Mouse (Mus musculus): ENCODE measurements around the gene Kcnj12.

- TF ChIP-seq GATA1 (IDR thresholded peaks at IDR 0.05; ENCODE audit: borderline replicate concordance, low read length) (no peak), FLI1 (IDR thresholded peaks at IDR 0.05; ENCODE audit: low read length) (no peak)
Measured at GRCm38 (mm10) chr11:61047441-61047840, 25.1 kb downstream of the Kcnj12 start.
